Mouse (Mus musculus) telencephalon, adult 2 months (tissue): ENCODE data around the gene Cd99l2.
"Not testable (repeated sequence)": the region's sequence is repeated elsewhere in the genome, so short reads cannot be mapped to it uniquely, and the experiment has no call there.

Experiments used
- DNase-seq: peaks from one replicate; pipeline ENCODE4 v3.0.0-alpha.2; 2011; ENCODE audit warnings: low read depth, low spot score

Cd99l2 gene

DNA sequence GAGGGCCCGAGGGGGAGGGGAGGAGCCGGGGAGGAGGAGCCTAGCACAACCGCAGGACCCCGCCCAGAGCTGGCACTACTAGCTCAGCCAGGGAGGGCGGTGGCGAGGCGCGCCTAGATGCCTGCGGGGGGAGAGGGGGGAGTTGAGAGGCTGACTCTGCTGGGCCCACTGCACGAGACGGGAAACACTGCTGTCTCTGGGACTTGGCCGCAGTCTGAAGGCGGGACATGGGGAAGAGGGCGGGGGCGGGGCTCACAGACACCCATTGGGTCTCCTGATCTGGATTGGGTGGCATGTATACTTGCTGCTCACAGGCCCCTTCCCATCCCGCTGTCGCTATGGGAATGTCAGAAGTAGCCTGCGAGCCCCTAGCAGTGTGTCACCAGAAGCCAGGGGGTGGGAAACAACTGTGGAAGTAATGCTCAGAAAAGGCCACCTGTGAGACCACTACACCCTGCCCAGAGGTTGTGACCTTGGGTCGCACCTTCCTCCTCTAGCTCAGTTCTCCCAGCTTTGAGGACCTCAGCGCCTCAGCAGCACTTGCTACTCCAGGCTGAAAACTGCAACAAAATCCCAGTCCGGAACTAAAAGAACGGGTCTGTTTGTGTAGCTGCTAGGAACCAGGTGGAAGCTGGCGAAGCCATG lies at the start of gene Cd99l2:
Cd99l2 (minus strand) TSS at position 216 of the 645 bp plus-strand sequence.
- peak; percentile 69 for DNase-seq

DNA sequence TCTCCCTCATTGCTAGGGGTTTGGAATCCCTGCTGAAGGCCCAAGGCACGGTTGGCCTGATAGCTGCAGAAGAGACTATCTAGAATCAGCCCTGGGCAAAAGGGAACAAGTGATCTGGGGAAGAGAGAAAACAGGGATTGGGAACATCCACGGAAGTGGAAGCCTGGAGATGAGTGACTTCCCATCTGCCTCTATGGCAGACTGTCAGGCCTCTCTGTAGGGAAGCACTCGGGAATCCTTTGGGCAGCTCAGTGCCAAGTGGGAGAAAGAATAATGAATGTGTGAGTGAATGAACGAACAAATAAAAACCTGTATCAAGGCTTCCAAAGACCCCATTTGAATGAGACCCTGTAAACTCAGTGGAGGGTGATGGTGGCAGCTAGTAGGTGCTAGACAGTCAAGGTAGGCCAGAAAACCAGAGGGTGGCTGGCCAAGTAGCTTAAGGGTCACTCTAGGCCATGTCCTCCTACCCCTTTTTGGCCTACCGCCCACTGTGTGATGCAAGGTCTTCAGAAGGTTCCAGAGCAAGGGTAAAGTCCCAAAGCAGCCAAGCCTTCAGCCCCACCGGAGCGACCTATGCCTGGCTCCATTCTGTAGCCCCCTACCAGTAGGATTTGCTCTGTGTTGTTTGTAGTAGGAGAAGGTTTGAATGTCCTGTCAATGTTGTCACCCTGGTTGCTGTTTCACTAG lies 48.3 kb upstream of the Cd99l2 start:
- no peak for DNase-seq

DNA sequence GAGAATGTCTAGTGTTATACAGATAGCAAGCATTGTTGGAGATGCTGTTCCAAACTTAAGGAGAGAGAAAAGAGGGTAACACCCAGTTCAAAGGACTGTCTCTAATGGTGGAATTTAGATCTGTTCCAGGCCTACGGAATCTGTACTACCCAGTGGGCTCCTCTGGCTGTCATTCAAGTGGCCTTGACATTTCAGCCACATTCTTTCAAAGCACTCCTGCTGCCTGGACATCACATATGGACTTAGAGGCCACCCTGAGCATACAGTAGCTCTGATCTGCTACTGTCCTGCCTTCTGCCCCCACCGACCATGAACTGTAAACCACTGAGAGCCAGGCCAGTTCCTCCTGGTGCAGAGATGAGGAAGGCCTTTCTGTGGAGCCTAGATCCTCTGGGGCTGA lies 45.1 kb upstream of the Cd99l2 start:
- no peak for DNase-seq

DNA sequence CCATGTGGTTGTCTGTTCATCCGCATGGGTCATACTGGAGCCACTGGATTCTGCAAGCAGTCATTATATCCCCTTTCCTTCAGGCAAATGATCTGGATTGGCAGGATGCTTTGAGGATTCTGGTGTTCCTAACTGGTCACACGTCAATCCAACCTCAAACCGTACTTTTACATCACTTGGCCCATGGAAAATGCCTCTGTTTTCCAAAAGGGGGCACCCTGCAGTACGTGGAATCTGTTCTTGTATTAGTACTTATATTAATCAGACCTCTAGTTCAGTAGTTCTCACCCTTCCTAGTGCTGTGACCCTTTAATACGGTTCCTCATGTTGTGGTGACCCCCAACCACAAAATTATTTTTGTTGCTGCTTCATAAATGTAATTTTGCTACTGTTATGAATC lies 41.5 kb upstream of the Cd99l2 start:
- no peak for DNase-seq

DNA sequence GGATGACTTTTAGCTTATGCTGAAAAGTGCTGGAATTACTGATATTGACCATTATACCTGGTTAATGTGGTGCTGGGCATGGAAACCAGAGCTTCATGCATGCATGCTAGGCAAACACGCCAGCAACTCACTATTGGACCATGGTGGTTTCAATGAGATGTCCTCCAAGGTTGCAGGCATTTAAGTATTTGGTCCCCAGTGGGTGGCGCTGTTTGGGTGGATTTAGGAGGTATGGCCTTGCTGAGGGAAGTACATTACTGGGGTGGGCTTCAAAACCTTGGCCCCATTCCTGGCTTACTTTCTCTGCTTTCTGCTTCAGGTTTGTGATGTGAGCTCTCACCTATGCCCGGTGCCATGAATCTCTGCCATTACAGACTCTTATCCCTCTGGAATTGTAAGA lies 40.0 kb upstream of the Cd99l2 start:
- DNase-seq: no peak

DNA sequence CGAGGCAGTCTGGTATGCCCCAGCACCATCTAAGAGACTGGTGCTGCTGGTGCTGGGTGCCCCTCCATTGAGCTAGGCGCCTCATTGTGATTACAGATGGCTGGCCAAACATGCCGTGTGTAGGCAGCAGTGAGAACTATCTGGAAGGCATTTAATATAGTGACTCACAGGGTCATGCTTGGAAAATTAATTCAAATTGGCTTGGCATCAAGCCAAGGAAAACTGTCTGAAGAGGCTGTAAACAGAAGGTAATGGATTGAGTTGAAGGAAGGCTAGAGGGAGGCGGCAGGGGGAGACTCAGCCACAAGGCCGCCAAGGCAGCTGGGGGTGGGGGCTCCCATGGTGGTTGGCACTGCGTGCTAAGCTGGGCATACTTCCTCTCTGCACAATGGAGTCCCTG lies 36.0 kb upstream of the Cd99l2 start:
- peak; percentile 2 for DNase-seq

DNA sequence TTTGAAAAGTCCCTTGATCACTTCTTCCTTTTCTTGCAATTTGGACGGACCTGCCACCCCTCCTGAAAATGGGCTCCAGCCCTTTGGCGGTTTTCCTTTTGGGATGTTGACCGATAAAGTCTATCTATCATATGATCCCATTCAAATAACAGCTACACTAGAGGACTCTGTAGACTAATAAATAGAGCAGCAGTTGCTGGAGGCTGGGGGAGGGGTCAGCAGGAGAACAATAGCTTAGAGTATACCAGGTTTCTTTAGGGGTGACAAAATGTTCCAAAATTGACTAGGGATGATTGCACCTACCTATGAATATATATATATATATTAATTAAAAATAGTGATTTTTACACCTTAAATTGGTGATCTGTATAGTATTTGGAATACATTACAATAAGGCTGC lies 35.5 kb upstream of the Cd99l2 start:
- DNase-seq: no peak

DNA sequence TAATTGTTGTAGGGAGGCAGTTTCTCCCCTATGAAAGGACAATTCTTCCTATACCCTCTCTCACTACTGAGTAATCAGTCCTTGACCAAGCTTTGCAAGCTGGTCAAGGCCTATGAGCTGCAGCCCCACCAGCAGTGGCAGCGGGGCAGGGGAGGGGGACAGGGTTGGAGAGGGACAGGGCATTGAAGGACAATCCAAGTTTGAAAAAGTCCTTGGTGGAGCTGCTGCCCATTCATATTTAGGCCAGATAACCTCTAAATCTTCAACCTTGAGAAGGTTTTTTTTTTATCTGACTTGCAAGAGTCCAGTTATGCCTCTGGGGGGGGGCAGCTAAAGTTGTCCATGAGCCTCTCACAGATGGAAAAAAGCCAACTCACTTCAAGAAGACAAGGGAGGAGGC lies 34.8 kb upstream of the Cd99l2 start:
- DNase-seq: no peak

DNA sequence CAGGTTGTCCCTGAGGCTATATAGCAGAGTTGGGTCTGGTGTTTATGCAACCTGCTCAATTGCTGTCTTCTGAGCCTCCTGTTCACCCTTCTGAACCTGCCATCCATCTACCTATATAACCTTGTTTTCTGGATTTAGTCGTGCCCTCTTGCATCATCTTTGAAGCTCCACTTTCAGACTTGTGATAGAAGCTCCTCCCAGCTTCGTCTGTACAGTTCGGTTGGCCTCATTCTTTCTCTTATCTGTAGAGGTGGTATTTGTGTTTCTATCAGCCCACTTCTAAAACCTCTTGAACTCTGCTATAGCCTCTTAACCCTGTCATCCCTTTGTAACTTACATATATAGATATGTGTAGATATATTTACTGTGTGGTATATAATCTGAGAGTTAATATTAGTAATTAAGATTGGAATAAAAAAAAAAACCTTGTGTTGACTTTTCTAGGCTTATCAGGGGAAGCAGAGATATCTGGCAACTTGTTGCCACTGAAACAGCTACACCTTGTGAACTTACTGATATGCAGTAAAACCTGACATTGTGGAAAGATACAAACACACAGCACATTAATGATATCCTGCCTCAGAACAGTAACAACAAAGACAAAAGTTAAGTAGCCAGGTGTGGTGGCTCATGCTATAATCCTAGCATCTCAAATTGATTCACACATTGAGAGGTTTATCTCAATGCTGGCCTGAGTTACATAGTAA lies 33.1 kb upstream of the Cd99l2 start:
- no peak for DNase-seq

DNA sequence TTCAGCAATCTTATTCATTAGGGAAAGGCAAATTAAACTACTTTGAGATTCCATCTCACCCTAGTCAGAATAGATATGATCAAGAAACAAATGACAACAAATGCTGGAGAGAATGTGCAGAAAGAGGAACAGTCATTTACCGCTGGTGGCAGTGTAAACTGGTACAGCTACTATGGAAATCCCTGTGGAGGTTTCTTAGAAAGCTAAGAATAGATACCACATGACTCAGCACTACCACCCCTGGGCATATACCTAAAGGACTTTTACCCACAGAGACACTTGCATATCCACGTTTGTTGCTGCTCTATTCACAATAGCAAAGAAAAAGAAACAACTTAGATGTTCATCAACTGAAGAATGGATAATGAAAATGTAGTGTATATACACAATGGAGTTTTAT lies 31.7 kb upstream of the Cd99l2 start:
- DNase-seq: no peak

DNA sequence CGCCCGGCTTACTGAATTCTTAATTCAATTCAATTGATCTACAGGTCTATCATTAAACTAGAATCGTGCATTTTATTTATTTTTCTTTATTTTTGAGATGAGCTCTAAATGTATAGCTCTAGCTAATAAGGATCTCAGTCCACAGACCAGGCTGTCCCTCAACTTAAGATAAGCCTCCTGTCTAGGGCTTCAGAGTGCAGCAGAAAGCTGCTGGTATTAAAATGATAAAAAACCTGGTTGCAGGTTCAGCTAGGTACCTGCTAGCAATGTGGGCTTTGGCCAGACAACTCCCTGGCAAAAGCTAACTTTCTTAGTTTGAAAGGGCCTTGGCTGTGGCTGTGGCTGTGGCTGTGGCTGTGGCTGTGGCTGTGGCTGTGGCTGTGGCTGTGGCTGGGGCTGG lies 30.2 kb upstream of the Cd99l2 start:
- no peak for DNase-seq

DNA sequence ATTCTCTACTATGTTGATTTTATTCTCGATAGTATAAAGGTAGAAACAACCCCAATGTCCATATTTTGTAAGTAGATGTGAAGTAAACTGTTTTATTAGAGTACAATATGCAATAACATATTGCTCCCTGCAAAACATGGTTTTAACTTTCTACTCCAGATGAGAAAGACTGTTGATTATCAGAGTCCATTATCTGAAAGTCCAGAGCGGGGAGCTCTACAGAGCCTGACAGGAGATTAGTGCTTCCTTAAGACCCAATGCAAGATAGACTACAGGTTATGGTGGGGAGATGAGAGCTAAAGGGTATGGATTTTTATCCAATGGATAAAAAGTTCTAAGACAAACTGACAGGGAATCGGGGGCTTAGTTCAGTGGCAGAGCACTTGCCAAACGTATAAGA lies 26.6 kb upstream of the Cd99l2 start:
- no peak for DNase-seq

DNA sequence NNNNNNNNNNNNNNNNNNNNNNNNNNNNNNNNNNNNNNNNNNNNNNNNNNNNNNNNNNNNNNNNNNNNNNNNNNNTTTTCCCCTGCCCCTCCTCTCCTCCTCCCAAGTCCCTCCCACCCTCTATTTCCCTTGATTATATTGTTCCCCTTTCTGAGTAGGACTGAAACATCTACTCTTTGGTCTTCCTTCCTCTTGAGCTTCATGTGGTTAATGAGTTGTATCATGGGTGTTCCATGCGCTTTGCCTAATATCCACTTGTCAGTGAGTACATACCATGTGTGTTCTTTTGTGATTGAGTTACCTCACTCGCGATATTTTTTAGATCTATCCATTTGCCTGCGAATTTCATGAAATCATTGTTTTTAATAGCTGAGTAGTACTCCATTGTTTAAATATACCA lies 13.9 kb upstream of the Cd99l2 start:
- DNase-seq: not testable (repeated sequence)

DNA sequence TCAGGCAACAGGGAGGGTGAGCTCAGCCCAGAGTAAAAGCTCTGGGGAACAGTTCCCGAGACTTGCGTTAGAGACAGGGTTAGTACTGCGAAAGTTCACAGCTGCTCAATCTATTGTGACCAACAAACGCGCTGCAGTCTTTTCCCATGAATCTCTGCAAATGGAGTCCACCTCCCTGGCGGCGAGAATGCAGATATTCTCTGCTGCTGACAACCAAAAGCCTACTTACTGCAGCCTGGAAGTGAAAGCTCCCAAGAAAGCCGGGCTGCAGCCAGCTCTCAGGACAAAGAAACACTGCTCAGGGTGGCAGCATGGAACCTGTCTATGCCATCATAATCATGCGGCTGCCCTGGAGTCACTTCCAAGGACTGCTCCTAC lies 619 bp upstream of the Cd99l2 start:
- DNase-seq: peak; percentile 28

DNA sequence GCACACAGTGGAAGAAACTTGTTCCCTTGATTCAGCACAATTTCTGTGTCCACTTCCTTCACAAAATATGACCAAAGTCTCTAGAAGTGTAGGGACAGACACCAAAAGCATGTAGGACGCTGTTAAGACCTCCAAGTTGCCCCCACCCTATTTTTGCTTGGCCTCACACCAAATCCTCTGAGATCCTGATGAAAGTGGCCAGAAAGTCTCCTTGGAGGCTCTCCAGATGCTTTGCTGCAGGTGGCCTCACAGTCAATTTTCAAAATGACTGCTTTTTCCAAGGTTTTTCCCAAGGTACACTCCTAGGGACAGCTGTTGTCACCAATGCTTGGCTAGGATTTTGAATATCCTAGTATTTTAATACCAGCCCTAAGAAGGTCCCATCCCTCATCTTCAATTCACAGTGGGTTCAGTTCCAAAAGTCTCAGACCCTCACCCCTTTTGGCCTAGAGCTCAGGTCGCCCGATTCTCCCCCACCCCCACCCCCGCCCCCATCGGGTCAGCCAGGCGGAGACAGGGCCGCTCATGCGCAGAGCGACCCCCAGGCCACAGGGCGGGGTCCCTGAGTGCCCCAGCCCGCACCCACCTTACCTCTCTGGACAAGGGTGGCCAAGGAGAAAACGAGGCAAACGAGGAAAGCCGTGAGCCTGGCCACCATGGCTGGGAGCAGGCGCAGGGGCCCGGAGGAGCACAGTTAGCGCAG lies 567 bp downstream of the Cd99l2 start:
- DNase-seq: no peak

DNA sequence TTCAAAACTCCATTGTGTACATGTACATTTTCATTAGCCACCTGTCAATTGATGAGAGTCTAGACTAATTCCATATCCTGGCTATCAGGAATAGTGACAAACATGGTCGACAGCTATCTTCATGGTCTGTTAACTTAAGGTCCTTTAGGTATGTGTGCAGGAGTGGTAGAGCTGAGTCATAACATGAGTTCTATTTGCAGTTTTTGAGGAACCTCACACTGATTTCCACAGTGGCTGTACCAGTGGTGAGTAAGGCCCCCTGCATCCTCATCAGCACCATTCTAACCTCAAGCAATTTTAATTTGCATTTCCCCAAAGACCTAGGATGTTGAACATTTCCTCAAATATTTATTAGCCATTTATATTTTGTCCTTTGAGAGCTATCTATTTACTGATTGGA lies 3.3 kb downstream of the Cd99l2 start:
- no peak for DNase-seq

DNA sequence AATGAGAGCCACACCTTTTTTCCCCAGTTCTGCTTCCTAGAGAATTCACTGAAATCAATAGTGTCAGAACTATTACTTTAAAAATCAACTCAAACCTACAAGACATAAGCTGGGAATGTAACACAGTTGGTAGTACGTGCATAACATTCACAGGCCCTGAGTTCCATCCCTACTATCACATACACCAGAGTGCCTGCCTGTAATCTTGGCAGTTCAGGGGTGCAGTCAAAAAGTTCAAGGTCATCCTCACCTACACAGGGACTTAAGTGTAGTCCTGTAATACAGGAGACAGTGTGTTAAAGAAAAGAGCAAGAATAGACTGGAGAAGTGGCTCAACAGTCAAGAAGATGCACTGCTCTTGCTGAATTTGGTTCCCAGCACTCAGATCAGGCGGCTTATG lies 10.4 kb downstream of the Cd99l2 start:
- no peak for DNase-seq

DNA sequence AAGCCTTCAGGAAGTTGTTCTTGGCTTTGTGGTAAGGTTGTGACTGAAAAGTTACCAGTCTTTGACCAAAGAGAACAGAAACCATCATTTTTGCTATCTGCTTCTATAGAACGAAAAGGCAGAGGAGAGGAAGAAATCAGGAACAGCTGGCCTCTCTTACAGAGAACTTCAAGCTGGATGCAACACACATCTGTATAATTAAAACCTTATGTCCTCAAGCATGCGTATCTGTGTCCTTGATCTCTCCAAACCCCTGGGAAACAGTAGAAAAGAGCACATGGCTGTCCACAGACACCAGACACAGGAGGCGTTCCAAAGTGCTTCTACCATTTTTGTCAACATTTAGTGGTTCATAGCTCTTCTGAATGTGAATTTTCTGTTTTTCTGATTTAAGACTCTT lies 16.7 kb downstream of the Cd99l2 start:
- DNase-seq: no peak

DNA sequence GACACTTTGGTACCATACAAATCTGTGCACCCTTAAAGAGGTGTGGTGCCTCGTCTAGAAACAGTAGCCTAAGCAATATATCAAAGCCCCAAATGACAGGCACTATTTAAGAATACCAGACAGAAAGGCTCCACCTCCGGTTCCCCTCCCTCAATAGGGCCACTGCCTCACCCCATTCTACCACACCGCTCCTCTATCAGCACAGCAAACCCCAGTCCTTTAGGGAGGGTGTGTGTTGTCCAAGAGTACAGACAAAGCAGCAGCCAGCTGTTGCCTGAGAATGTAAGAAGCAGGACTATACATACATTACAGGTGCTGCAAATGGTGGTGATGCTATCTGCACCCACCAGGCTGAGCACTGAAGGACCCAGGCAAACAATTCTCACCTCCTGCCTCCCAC lies 17.2 kb downstream of the Cd99l2 start:
- no peak for DNase-seq

DNA sequence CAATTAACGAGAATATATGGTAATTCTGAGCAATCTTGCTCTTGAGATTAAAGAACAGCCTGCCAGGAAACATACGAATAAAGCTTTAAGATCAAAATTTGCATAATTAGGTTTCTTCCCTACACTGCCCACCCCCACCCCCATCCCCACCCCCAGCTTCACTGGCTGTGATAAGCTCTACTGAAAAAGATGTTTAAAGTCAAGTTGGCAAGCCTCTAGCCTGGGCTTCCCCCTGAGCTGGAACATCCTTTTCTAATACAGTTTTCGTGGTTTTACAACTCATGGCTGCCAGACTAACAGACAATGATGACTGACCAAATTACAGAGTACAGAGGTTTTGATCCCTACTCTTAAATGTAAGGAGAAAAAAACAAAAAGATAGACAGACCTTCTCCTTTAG lies 17.6 kb downstream of the Cd99l2 start:
- no peak for DNase-seq

DNA sequence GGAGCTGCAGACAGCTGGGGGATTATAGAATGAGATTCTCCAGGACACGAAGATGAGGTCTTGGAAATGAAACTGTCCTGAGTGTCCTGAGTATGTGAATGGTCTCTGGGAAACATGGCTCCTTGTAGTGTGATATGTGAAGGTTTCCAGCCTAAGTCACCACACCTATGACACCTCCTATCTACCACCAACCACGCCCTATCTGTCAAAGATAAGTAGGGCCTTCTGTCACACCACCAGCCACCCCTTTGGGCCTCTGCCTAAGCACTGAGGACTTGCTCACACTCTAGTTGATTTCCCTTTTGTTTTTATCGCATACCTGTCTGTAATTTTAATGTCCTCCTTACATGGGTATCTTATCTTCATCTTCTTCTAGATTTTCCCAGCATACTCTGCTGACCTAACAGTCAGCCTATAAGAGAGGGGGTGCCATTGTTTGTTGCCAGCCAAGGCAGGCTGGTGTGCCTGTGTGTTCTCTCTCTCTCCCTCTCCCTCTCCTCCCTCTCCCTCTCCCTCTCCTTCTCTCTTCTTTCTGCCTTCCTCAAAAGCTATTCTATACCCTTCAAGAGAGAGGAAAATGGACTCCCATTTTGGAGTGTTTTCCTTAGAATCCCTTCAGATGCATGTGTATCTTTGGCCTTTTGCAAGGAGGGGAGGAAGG lies 18.2 kb downstream of the Cd99l2 start:
- no peak for DNase-seq
